Mouse (Mus musculus): ENCODE data around the gene Cdk2ap2. TPM values are rescaled to one million over a fixed set of nuclear protein-coding genes. Genes with fewer than 3 reads are reported as not detected.
A peak's percentile ranks its signal among the peaks of the same experiment; 100 is the strongest.
"Not testable (repeated sequence)": the region's sequence is repeated elsewhere in the genome, so short reads cannot be mapped to it uniquely, and the experiment has no call there.

The Cdk2ap2 gene
- polyA plus RNA-seq, 1 experiment from 2014 or later: 68.0 TPM

GRCm38 (mm10) chr19:4122411-4123370, 25.7 kb downstream of the Cdk2ap2 start:
- no peak for ATAC-seq (ENCODE audit: low FRiP score, low read depth)
- no peak overlapping the region for H3K4me2 ChIP-seq (replicated peaks)
- H3K27ac ChIP-seq (replicated peaks): no peak overlapping the region
- peaks cover 25% of the 10 kb centered on the region for H3K4me1 ChIP-seq
- peaks cover 6% of the 10 kb centered on the region for H3K36me3 ChIP-seq
- H3K27me3 ChIP-seq: peaks cover 6% of the 10 kb centered on the region
- no peak overlapping the region for H3K4me3 ChIP-seq
- no peak overlapping the region for H3K9ac ChIP-seq (replicated peaks)
- H3K9me3 ChIP-seq: no peaks in the 10 kb centered on the region
- 87% methylated on average over 7 of the region's 7 CpGs for WGBS

- no peak overlapping the region for H3K4me2 ChIP-seq (replicated peaks)
- WGBS: 80% methylated on average over 4 of the region's 4 CpGs
- no peak overlapping the region for H3K4me3 ChIP-seq
- H3K9me3 ChIP-seq: no peaks in the 10 kb centered on the region
- no peak overlapping the region for H3K9ac ChIP-seq (replicated peaks)
- no peak overlapping the region for H3K27ac ChIP-seq (replicated peaks)
- H3K4me1 ChIP-seq: peaks cover 25% of the 10 kb centered on the region
- H3K27me3 ChIP-seq: peaks cover 6% of the 10 kb centered on the region
- no peak for ATAC-seq (ENCODE audit: low FRiP score, low read depth)
- peaks cover 19% of the 10 kb centered on the region for H3K36me3 ChIP-seq
These were observed 27.4 kb downstream of the Cdk2ap2 start for GRCm38 (mm10) chr19:4124432-4124831.

GRCm38 (mm10) chr19:4125268-4125667, 28.3 kb downstream of the Cdk2ap2 start:
- H3K27me3 ChIP-seq, H3K9me3 ChIP-seq: not testable (repeated sequence)
- H3K4me2 ChIP-seq (replicated peaks): peak overlapping the region; percentile 71
- peak overlapping the region; percentile 52 for H3K27ac ChIP-seq (replicated peaks)
- peak; percentile 42 for ATAC-seq (ENCODE audit: low FRiP score, low read depth)
- WGBS: 14% methylated on average over 4 of the region's 4 CpGs
- H3K36me3 ChIP-seq: peaks cover 27% of the 10 kb centered on the region
- peak overlapping the region; percentile 62 for H3K9ac ChIP-seq (replicated peaks)
- H3K4me1 ChIP-seq: peaks cover 23% of the 10 kb centered on the region
- peak overlapping the region; percentile 84 for H3K4me3 ChIP-seq

- H3K4me2 ChIP-seq (replicated peaks): peak within 1 kb of the TSS; percentile 71
- H3K4me3 ChIP-seq: peak within 1 kb of the TSS; percentile 84
- no peaks in the 10 kb centered on the region for H3K27me3 ChIP-seq
- H3K36me3 ChIP-seq: peaks cover 29% of the 10 kb centered on the region
- no peaks in the 10 kb centered on the region for H3K9me3 ChIP-seq
- WGBS: under 1% methylated on average over 63 of the region's 64 CpGs
- H3K4me1 ChIP-seq: peaks cover 15% of the 10 kb centered on the region
- peak within 1 kb of the TSS; percentile 83 for H3K9ac ChIP-seq (replicated peaks)
- peak within 1 kb of the TSS; percentile 52 for H3K27ac ChIP-seq (replicated peaks)
- peak; percentile 94 for ATAC-seq (ENCODE audit: low FRiP score, low read depth)
These were observed 29.0 kb downstream of the Cdk2ap2 start, which contains the start of gene Aip for GRCm38 (mm10) chr19:4125741-4126696. Aip (minus strand) TSS chr19:4125858.

GRCm38 (mm10) chr19:4126759-4127495, 29.9 kb downstream of the Cdk2ap2 start:
- H3K4me3 ChIP-seq: peak overlapping the region; percentile 84
- H3K4me2 ChIP-seq (replicated peaks): peak overlapping the region; percentile 71
- no peaks in the 10 kb centered on the region for H3K27me3 ChIP-seq
- H3K9ac ChIP-seq (replicated peaks): peak overlapping the region; percentile 83
- 70% methylated on average over 7 of the region's 7 CpGs for WGBS
- peaks cover 15% of the 10 kb centered on the region for H3K4me1 ChIP-seq
- peaks cover 38% of the 10 kb centered on the region for H3K36me3 ChIP-seq
- H3K27ac ChIP-seq (replicated peaks): no peak overlapping the region
- no peaks in the 10 kb centered on the region for H3K9me3 ChIP-seq
- ATAC-seq (ENCODE audit: low FRiP score, low read depth): no peak

GRCm38 (mm10) chr19:4129462-4129861, 32.5 kb downstream of the Cdk2ap2 start:
- no peaks in the 10 kb centered on the region for H3K9me3 ChIP-seq
- no peak overlapping the region for H3K4me2 ChIP-seq (replicated peaks)
- H3K27me3 ChIP-seq: no peaks in the 10 kb centered on the region
- no peak overlapping the region for H3K9ac ChIP-seq (replicated peaks)
- 96% methylated on average over 7 of the region's 7 CpGs for WGBS
- H3K36me3 ChIP-seq: peaks cover 55% of the 10 kb centered on the region
- no peak overlapping the region for H3K4me3 ChIP-seq
- peaks cover 15% of the 10 kb centered on the region for H3K4me1 ChIP-seq
- no peak overlapping the region for H3K27ac ChIP-seq (replicated peaks)
- no peak for ATAC-seq (ENCODE audit: low FRiP score, low read depth)

GRCm38 (mm10) chr19:4130106-4130505, 33.1 kb downstream of the Cdk2ap2 start:
- H3K36me3 ChIP-seq: peaks cover 55% of the 10 kb centered on the region

GRCm38 (mm10) chr19:4131075-4131474, 34.1 kb downstream of the Cdk2ap2 start:
- ATAC-seq (ENCODE audit: low FRiP score, low read depth): no peak
- Histone ChIP-seq H3K36me3 (peaks cover 55% of the 10 kb centered on the region), H3K4me3 (no peak overlapping the region), H3K9me3 (no peaks in the 10 kb centered on the region), H3K4me2 (replicated peaks) (no peak overlapping the region), H3K4me1 (peaks cover 13% of the 10 kb centered on the region), H3K9ac (replicated peaks) (no peak overlapping the region), H3K27ac (replicated peaks) (no peak overlapping the region), H3K27me3 (no peaks in the 10 kb centered on the region)
- whole genome bisulfite sequencing: 94% methylated on average over 5 of the region's 5 CpGs

More at GRCm38 (mm10) chr19:4130106-4130505, 33.1 kb downstream of the Cdk2ap2 start:
- WGBS: 93% methylated on average over 4 of the region's 4 CpGs
- Histone ChIP-seq H3K4me2 (replicated peaks) (no peak overlapping the region), H3K9ac (replicated peaks) (no peak overlapping the region), H3K9me3 (no peaks in the 10 kb centered on the region), H3K27me3 (no peaks in the 10 kb centered on the region), H3K4me1 (peaks cover 15% of the 10 kb centered on the region), H3K4me3 (no peak overlapping the region), H3K27ac (replicated peaks) (no peak overlapping the region)
- ATAC-seq (ENCODE audit: low FRiP score, low read depth): no peak

GRCm38 (mm10) chr19:4131768-4132167, 34.8 kb downstream of the Cdk2ap2 start:
- no peak for ATAC-seq (ENCODE audit: low FRiP score, low read depth)

GRCm38 (mm10) chr19:4134354-4134753, 37.4 kb downstream of the Cdk2ap2 start:
- 90% methylated on average over 4 of the region's 4 CpGs for WGBS
- Histone ChIP-seq H3K27me3 (no peaks in the 10 kb centered on the region), H3K9ac (replicated peaks) (no peak overlapping the region), H3K9me3 (no peaks in the 10 kb centered on the region), H3K4me1 (peaks cover 3% of the 10 kb centered on the region; the same call in 1 of the 2 replicates), H3K4me3 (no peak overlapping the region), H3K4me2 (replicated peaks) (no peak overlapping the region), H3K27ac (replicated peaks) (no peak overlapping the region), H3K36me3 (peaks cover 36% of the 10 kb centered on the region)
- no peak for ATAC-seq (ENCODE audit: low FRiP score, low read depth)

More at GRCm38 (mm10) chr19:4131768-4132167, 34.8 kb downstream of the Cdk2ap2 start:
- Histone ChIP-seq H3K4me1 (peaks cover 8% of the 10 kb centered on the region), H3K9me3 (no peaks in the 10 kb centered on the region), H3K27ac (replicated peaks) (no peak overlapping the region), H3K36me3 (peaks cover 55% of the 10 kb centered on the region), H3K4me2 (replicated peaks) (no peak overlapping the region), H3K27me3 (no peaks in the 10 kb centered on the region), H3K4me3 (no peak overlapping the region), H3K9ac (replicated peaks) (no peak overlapping the region)
- 85% methylated on average over 2 of the region's 2 CpGs for whole genome bisulfite sequencing

- H3K9me3 ChIP-seq; H3K4me2 ChIP-seq (replicated peaks); H3K27ac ChIP-seq (replicated peaks); H3K4me3 ChIP-seq; H3K9ac ChIP-seq (replicated peaks); H3K4me1 ChIP-seq; ATAC-seq (ENCODE audit: low FRiP score, low read depth); H3K27me3 ChIP-seq: not testable (repeated sequence)
- 84% methylated on average over 6 of the region's 6 CpGs for WGBS
- H3K36me3 ChIP-seq: peaks cover 27% of the 10 kb centered on the region
These were observed 38.4 kb downstream of the Cdk2ap2 start for GRCm38 (mm10) chr19:4135229-4135962.
